Mouse (Mus musculus) thymus, postnatal 36 days (tissue): ENCODE results near the gene Zfp618.
A peak's percentile ranks its signal among the peaks of the same experiment; 100 is the strongest.

Source experiments
- DNase-seq, 2 experiments: peaks; one replicate each; pipeline ENCODE4 v3.0.0; 2022; ENCODE audit warnings: mixed read lengths in 2 of 2

Gene Zfp618

DNA sequence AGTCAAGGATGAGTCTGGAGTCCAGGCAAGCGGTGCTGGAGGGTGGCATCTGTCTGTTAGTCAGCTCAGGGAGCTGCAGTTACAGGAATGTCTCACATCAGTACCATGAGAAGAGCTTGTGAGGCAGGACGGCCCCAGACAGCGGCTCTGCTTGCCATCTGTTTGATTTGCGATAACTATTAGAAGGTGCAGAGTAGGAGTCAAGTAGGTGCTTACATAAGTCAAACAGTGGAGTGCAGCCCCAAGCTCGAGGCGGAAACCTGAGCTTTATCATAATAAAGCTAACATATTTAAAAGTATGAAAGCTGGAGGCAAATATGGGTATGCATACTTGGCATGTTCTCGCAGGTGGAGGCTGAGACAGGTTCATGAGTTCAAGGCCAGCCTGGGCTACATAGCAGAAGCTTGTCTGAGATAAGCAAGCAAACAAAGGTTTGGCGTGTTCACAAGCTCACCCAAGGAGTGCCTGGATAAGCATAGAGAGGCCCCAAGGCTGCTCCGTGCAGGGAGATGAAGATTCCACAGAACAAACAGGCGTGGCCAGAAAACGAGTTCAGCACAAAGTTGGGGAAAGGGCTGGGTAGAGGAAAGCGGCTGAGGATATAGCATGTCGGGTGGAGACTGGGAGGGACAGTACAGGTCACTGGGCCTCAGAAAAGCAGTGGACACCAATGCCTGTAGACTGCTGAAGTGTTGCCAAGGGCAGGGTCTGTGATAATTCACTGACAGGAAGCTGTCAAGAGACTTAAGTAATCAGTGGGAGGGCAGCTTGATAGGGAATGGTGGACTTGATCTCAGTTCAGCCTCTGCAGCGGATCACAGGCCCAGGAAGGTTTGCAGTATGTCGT is 106.3 kb downstream of the Zfp618 start:
- no peak for DNase-seq

DNA sequence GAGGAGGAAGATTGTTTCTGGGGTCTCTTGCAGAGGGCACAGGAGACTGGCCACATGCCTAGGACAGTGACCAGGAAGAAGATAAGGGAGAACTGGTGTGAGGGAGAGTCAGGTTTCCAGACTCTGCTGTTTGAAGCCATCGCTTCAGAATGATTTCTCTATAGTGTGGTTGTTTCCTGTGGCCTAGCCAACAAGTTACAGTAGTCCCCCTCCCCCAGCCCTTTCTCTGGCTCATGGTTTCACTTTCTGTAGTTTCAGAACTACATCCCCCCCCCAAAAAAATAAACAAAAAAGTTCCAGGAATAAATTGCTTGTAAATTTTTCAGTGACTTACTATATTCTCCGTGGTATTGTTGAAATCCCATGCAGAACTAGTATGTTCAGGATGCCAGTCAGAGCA is 107.8 kb downstream of the Zfp618 start:
- no peak for DNase-seq

DNA sequence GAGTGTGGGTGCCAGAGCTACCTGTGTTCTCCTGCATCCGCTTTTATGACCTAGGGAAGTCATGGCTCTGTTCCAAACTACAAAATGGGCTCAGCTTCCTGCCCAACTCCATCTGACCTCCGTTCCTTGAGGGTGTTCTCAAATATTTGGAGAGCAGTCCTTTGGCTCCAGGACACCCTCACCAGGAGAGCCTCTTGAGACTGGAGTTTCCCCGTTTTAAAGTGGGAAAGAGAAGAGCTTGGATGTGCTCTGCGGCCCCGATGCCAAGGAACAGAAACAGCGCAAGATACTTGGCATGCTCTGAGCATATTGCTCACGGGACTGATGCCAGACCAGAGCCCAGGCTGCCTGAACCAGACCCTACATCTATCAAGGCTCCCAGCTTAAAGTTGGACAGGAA is 113.8 kb downstream of the Zfp618 start:
- no peak for DNase-seq

DNA sequence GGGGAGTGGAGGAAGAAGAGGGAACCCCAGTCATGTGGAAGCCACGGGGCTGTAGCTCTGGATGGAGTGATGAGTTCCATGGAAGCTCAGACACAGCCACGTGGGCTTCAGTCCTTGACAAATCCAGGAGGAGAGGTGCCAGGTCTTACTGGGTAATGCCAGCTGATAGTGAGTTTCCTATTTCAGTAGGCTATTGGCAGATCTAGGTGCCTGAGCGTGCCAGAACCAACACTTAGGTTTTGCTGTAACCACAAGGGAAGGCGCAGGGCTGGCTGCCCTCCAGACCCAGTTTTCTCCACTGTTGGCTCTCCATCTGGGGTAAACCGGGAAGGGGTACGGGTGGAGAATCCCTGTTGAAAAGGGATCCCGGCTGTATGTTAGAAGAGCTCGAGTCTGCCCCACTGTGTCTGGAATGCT is 119.1 kb downstream of the Zfp618 start:
- no peak for DNase-seq

DNA sequence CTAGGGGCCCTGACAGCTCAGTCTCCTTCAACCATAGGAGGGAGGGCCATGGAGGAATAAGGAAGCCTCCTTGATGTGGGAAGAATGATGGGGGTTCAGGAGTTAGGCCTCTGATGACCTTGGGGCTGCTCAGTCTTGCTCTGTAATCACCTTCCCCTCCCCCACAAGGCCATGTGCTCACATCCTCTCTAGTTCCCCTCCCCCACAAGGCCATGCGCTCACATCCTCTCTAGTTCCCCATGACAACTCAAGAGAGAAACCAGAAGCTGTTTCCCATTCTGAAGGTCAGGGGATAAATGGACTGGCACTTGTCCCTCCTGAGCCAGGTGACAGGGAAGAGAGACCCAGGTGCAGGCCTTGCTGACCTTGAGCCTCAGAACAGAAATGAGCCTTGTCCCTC is 124.1 kb downstream of the Zfp618 start:
- peak; percentile 58 to 73 for DNase-seq

DNA sequence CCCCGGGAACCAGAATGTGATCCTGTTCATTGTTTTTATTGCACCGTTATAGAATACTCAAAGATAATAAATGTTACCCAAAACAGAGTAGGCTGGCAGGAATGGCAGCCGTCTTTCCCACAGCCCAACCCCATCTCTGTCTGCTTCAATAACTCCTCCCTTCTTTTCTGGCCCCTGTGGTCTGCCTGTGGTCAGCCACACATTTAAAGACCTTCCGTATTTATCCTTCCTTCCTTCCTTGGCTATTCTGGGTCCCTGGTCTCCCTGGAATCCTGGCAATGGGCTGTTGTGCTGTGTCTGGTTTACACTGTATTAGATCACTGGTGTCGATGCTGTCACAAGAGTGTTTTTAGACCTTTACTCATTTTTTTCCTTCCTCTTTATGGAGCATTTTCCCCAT is 125.8 kb downstream of the Zfp618 start:
- DNase-seq, result no peak

DNA sequence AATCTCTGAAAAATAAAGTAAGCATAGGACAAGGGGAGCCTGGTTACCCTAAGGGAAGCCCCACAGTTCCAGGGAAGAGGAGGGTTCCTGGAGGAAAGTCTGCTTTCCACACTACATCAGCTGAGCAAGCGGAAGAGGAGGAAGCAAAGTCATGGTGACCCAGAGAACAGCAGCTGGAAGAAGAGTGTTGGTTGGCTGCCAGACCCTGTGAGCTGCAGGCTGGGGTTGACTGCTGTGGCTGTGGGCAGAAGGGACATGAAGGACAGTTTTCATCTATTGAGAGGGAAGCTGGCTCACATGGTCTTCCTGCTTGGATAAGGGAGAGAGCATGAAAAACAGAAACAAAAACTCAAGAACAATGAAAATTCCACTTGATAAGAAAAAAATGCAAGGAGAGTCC is 132.2 kb downstream of the Zfp618 start:
- DNase-seq, result no peak

DNA sequence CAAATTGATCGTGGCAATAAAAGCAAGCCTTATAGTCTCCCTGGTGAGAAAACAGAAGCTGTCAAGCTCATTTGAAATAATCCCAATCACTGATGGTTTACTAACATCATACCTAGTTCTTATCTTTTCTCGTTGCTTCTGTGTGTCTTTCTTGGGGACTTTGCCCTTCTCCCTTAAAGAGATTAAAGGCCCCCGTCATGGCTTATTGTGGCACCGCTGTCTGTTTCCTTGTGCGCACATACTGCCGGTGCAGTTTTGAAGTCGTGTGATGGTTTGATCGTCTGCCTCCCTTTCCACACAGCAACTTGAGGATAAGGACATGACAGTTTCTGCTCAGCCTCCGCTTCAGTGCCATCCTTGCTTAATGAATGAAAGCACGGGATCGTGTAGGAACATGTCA is 135.1 kb downstream of the Zfp618 start:
- no peak for DNase-seq

DNA sequence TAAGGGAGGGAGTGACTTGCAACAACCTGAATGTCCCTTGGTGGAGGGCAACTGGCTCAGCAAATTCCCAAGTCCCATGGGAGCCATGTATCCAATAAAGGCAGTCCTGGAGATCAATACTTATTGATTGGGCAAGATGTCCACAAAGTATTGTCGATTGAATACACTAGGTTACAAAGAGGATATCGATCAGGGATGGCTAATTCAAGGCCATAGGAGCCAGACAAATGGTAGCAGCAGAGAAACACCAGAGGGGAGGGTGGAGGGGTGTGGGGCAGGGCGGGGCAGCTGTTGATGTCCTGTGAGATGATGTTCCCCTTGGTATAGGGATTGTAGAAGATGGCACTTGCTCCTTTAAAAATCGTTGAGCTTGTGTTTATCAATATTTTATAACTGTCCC is 136.7 kb downstream of the Zfp618 start:
- no peak for DNase-seq

DNA sequence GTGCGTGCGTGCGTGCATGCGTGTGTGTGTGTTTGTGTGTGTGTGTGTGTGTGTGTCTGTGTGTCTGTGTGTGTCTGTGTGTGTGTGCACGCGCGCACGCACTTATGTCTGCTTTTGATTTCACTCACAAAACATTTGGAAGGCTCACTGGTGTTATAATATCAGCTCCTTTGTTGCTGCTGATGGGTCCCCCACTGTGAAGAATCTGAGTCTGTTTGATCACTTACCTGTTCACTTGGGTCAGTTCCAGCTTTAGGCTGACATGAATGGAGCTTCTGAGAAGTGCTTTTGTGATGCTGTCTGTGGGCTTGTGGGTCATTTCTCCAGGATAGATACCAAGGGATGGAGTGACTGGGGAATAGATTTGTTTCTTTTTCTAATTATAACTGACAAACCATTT is 140.3 kb downstream of the Zfp618 start:
- no peak for DNase-seq

DNA sequence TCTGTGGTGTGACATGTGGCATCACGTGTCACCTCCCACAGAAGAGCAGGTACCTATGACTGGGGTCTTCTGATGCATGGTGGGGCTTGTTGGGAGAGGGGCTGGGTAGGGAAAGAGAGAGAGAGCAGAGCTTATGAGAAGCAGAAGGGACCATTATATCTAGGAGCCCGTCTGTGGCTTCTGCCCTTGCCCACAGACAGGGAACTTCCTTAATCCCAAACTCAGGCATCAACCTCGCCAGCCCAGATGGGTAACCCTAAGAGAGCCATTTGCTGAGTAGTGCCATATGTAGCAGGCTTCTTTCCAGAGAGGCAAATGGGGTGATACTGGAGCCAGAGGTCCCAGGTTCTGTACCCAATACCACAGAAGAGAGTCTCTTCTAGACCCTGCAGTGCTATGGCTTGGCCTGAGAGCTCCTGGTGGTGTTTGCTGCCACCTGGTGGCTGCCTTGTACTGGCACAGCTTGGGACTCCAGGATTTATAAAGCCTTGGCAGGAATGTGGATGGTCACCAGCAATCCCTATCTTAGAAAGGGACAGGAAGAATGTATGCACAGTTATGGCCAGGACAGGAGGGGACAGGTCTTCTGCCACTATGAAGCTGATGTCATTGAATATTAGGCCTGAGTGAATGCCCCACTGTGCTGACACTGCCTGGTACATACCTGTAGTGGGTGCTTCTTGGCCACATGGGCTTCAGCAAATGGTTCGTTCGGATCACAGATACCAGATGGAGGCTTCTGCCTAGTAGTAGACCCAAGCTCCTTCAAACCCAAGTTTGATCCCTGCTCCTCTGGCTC is 153.5 kb downstream of the Zfp618 start:
- peak; percentile 78 to 81 for DNase-seq

DNA sequence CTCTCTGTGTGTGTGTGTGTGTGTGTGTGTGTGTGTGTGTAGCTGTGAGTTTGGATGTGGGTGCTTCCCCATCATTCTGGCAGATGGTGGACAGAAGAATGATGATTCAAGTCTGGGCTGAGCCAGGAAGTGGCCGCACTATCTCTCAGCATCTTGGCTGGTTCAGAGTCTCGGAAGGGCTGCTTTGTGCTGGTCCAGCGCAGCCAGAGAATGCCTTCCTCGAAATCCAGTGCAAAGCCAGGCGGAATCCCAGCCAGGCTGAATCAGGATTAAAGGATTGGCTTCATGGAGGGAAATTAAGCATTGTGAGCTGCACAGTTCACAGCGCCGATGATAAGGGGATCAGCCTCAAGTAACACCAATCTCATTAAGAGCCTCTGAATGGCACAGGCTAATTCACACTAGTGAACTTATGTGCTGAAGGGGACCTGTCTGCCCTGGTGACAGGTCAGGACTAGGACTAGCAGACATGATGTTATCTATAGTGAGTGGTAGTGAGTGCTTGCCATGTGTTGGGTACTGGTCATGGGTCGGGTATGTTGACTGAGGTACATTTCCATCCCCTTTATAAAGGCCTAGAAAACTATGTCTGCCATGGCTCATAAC is 159.6 kb downstream of the Zfp618 start:
- DNase-seq, result no peak

DNA sequence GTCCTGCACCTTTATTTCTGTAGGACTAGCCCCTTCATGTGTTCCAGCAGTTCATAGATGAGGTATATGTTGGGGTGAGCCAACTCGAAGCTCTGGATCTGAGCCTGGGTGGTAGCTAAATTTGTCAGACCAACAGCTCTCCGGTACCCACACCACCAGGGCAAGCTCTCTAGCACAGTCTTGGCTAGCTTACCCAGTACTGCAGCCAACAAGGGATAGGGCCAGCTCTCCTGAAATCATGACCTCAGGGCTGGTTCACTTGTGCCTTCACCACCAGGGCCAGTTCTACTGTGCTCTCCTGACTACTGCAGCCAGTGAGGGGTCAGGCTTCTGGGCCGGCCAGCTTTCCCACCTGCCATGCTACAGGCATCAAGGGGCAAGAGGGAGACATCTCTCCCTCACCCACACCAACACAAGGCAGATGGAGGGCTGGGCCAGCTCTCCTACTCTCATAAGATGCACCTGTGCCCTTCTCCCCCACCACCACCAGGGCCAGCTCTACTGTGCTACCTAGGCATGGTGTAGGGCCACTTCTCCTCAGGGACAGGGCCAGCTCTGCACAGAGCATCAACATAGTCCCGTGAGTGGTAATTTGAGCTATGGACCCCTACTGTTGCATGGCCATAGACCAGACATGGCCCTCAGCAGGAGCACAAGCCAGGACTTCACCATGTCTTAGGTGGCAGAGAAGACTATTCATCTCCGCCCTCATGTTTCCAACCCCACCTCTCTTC is 164.7 kb downstream of the Zfp618 start:
- DNase-seq, result peak in 1 of 2 experiments; percentile 23

DNA sequence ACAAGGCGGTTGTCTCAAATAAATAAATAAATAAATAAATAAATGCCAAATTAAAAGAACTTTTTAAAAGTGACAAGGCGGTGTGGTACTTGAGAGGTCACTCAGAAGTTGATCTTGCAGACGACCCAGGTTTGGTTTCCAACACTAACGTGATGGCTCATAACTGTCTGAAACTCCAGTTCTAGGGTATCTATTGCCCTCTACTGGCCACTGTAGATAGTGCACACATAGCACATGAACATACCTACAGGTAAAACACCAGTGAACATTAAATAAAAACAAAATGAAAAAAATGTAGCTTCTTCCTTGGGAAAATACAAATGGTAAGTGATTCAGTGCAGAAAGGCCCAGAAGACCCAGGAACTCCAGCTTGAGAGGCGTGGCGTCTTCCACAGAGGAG is 181.9 kb downstream of the Zfp618 start:
- DNase-seq, result no peak

DNA sequence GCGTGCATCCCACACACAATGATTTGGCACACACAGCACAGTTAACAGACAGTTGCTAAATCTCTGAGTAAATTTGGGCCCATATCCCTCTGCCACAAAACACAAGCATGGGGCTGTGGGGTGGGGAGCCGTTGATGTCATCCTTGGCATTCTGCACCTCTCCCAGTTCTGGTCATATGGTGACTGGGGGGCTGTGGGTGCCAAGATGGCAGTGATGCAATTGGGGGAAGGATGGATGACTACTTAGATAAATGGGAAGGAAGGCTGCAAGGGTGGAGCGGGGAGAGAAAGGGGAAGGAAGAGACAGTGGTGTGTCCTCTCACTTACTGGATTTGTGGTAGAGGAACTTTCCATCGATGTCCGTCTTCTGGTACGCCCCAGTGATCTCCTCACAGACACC is 185.8 kb downstream of the Zfp618 start:
- no peak for DNase-seq

DNA sequence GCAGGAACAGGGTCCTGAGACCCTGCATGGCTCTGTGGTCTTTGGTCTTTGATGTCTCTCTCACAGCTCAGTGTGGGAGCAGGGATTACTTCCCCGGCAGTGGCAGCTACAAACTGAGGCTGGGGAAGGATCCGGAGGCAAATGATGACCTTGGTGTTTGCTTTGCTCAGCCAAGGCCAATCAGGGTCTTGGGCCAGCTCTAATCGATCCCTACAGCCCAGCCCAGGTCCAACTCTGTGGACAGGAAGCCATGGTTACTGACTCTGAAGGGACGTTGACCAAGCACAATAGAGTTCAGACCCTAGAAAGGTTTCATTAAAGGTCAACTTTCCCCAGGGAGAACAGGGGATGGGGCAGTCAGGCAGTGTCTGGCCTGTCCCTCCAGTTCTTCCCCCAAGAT is 188.7 kb downstream of the Zfp618 start:
- DNase-seq, result no peak

DNA sequence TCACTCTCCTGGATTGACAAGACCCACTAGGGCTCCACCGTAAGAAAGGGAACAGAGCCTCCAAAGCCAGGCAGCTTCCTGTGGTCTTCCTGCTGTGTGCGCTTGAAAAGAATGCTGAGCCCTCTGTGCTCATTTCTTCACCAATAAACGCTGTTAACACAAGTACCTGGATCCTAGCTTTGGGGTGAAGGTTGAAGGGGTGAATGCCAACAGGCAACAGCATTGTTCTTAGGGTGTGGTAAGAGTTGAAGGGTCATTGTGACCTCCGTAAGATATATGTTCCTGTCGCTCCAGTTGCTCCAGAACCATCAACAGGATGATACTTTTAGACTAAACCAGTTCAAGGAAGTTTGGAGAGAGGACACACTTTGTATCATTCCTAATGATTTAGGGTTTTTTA is 189.3 kb downstream of the Zfp618 start, which contains the start of gene Ambp:
Ambp (minus strand) TSS at position 101 of the 400 bp plus-strand sequence.
- no peak for DNase-seq

DNA sequence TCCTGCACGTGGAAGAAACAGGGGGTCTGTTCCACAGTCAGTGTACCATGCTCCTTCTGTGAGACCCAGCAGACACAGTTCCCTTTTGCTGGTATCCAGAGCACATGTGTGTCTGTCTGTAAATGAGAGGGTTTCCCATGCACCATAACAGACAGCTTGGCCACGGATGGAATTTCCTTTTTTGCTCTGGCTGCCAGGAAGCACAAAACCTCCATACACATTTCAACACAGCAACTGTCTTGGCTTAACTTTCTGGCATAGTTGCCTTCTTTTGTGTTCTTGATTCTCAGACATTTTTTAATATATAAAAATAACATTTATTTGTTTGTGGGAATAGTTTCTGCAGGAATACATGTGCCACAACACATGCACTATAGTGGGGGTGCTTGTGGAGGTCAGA is 190.2 kb downstream of the Zfp618 start:
- DNase-seq, result no peak

DNA sequence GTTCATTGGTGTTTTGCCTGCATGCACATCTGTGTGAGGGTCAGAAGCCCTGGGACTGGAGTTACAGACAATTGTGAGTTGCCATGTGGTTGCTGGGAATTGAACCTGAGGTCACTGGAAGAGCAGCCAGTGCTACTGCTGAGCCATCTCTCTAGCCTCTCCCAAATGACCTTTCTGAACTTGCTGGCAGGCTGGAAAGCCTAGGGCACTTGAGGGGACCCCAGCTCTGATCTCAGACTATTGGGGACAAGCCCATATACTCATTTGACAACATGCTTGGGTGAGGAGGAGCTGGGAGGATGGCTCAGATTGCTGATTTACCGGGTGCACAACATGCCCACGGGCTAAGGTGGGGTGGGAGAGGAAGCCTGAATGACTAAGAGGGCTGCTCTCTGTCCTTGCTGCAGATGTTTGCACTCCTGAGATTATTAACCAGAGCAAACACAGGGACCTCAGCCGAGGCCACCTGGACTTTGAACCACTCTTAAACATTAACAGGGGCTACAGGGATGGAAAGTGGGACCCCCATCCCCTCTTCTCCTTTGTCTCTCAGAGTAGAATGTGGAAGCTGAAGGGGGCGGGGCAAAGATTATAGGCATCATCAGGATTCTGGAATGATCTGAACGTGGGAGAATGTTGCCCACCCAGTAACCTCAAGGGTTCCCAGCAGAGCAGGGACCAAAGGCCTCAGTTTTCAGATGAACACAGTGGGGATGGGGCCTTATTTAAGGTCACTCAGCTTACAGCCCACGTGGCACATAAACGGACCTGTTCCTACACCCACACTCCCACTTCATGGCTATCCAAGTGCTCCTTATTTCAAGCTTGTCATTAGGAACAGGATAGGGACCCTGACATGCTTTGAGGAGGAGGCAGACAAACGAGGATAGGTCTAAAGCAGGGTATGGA is 191.6 kb downstream of the Zfp618 start:
- DNase-seq, result peak in 1 of 2 experiments; percentile 1

DNA sequence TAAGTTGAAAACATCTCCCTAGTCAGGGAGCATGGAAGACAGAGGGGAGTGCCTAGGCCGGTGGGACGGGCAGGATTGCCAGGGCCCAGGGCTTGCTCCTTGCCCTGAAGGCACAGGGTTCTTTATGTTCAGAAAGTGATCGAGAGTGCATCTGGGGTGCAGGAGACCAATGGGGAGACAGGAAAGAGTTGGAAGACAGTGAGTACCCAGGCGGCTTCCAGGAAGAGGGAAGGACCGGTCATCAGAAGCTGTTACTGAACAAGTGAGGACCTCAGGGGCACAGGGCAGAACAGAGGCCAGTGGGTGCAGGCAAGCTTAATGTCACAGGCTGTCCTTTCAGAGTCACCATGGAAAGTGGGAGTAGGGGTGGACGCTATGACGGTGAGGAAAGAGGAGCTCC is 192.8 kb downstream of the Zfp618 start:
- DNase-seq, result peak in 1 of 2 experiments; percentile 6

DNA sequence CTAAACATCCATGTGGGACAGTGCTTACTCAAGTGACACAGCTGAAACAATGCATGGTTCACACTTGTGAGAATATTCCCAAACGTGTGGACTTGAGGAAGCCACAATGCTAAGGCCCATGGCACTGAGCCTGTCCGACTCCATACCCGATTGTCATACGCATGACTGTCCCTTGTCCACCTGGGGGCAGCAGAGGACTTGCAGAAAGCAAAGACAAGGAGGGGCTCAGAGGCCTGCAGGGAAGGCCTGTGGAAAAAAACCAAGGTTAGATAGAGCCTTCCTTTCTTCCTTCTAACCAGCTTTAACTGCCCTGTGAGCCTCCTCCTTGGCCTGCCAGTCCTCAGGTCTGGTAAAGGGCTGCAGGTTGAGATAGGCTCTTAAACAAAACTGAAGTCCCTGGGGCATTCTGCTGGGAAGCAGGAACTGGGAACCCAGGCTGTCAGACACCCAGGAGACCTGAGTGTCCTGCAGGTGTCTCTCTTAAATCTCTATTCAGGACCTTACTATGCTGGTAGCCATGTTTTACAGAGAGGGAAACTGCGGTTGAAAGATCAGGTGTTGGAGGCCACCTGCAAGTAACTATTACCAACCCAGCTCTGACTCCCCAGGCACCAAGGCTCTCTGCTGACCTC is 193.7 kb downstream of the Zfp618 start:
- DNase-seq, result peak; percentile 83 to 86
